Mouse (Mus musculus) neural tube, embryonic 11.5 days (tissue): Measurements from ENCODE around the gene Bcor. TPM values are rescaled to one million over a fixed set of nuclear protein-coding genes. Genes with fewer than 3 reads are reported as not detected.

Experiments
- ATAC-seq: fragments of 200-750 bp; cut with Nextera tagmentation; 2 replicates; pipeline ENCODE4 v1.8.0; 2017; ENCODE audit warnings: moderate number of reproducible peaks, mild to moderate bottlenecking, moderate TSS enrichment, moderate library complexity; ENCODE audit not compliant: insufficient read depth, low FRiP score, low TSS enrichment
- DNase-seq: peaks from one replicate; pipeline ENCODE4 v3.0.0-alpha.2; 2015; ENCODE audit warnings: low spot score
- H3K27ac ChIP-seq: fragments of 300-500 bp; sonication (generic); 2 replicates; pipeline ENCODE4 v1.5.1; 2014; ENCODE audit warnings: low read depth, mild to moderate bottlenecking, low read length
- H3K27me3 ChIP-seq: fragments of 300-500 bp; sonication (generic); 2 replicates; pipeline ENCODE4 v1.6.1; 2014; ENCODE audit warnings: mild to moderate bottlenecking, low read length, mixed read lengths; ENCODE audit not compliant: control insufficient read depth, insufficient read depth
- H3K36me3 ChIP-seq: fragments of 300-500 bp; sonication (generic); 2 replicates; pipeline ENCODE4 v1.6.1; 2014; ENCODE audit warnings: mild to moderate bottlenecking, low read length, moderate library complexity, mixed read lengths; ENCODE audit not compliant: control insufficient read depth, insufficient read depth
- H3K4me1 ChIP-seq: fragments of 300-500 bp; sonication (generic); 2 replicates; pipeline ENCODE4 v1.6.1; 2014; ENCODE audit warnings: low read length, mixed read lengths; ENCODE audit not compliant: control insufficient read depth, insufficient read depth
- H3K4me2 ChIP-seq: fragments of 300-500 bp; sonication (generic); 2 replicates; pipeline ENCODE4 v1.6.1; 2014; ENCODE audit warnings: low read depth, mild to moderate bottlenecking, moderate library complexity
- H3K4me3 ChIP-seq: fragments of 300-500 bp; sonication (generic); 2 replicates; pipeline ENCODE4 v1.5.1; 2014; ENCODE audit warnings: low read depth, low read length
- H3K9ac ChIP-seq: fragments of 300-500 bp; sonication (generic); 2 replicates; pipeline ENCODE4 v1.6.1; 2014; ENCODE audit warnings: mild to moderate bottlenecking, low read length
- H3K9me3 ChIP-seq: fragments of 300-500 bp; sonication (generic); 2 replicates; pipeline ENCODE4 v1.6.1; 2016; ENCODE audit warnings: low read length; ENCODE audit not compliant: control insufficient read depth
- WGBS: fragments of 180-500 bp; shearing (Covaris S2); extraction: QIAGEN DNeasy Blood & Tissue Kit; methylation state at CpG from one replicate; pipeline ENCODE4 v1.1.7; 2014; 5-methylcytosine and 5-hydroxymethylcytosine counted together
- polyA plus RNA-seq: library from polyadenylated mRNA; unstranded; fragments of >200 nt; fragmentation: Nextera tagmentation; extraction: Ambion mirVana; gene quantifications from 2 replicates; pipeline ENCODE4 v1.2.1, GENCODE M21; 2014

Gene Bcor
- polyA plus RNA-seq, 1 experiment from 2014 or later = 26.7 TPM

- WGBS = 1% methylated on average over 22 of the region's 22 CpGs
- H3K27me3 ChIP-seq = peaks cover 52% of the 10 kb centered on the region
- DNase-seq (no peak), ATAC-seq (no peak)
- H3K4me1 ChIP-seq = peaks cover 23% of the 10 kb centered on the region
- no peaks in the 10 kb centered on the region for H3K9me3 ChIP-seq
- peak overlapping the region; percentile 54 for H3K9ac ChIP-seq
- H3K27ac ChIP-seq = peak overlapping the region; percentile 73
- peak overlapping the region; percentile 70 for H3K4me2 ChIP-seq
- no peaks in the 10 kb centered on the region for H3K36me3 ChIP-seq
- H3K4me3 ChIP-seq = peak overlapping the region; percentile 59
Measured at GRCm38 (mm10) chrX:12077601-12077980, 82.6 kb downstream of the Bcor start.

DNA sequence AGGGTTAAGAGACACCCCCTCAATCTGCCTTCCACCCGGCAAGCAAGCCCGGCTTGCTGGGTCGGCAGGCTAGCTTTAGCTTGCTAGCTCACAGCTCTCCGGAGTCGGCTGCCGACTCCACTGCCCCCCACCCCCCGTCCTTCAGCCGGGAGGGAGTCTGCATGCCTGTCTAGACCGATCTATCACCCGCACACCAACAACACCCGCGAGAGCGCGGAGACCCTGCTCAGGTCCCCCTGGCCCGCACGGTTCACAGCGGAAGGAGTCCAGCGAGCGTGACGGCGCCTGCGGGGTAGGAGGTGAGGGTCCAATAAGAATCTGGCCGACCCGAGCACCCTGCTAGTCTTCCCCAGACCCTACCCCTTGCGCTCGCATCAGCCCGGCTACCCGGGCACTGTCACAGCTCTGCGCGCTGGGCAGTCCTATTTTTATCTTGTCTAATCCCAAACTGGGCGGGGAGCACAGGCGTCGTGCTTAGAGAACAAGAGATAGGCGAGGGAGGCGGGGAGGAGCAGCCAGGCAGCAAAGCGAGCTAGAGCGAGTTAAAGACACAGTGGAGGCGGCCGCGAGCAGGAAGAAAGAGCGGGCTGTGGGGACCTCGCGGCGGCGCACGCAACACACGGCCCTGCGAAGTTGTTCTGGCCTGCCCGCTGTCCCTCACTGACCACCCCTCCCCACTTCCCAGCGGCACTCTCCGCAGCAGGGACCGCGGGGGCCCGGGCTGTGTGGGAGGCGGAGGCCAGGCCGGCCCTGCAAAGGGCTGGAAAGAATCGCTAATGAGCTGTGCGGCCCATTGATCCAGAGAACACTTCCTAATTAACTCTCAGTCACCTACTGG lies 83.2 kb downstream of the Bcor start:
- Histone ChIP-seq H3K4me1 (peaks cover 28% of the 10 kb centered on the region), H3K27me3 (peaks cover 52% of the 10 kb centered on the region)
- under 1% methylated on average over 54 of the region's 58 CpGs for WGBS

DNA sequence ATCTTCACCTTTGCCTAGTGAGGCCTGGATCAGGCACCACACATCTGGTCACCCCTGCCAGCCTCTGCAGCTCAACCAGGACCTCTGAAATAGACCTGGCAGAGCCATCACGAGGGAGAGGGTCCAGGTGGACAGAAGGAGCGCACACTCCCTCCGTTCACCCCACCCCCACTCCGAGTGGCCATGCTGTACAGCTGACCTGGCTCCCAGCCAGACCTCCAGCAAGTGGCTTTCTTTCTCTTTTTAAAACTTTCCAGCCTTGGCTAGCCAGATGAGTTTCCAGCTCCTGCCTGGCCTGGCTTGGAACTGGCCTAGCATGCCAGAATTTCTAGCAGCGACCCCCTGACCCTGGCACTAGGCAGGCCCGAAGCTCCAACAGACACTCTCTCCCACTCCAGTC lies 87.4 kb downstream of the Bcor start:
- ATAC-seq = no peak
- H3K9me3 ChIP-seq = no peaks in the 10 kb centered on the region
- peaks cover 34% of the 10 kb centered on the region for H3K27me3 ChIP-seq
- H3K36me3 ChIP-seq = no peaks in the 10 kb centered on the region
- H3K9ac ChIP-seq = no peak overlapping the region
- H3K4me1 ChIP-seq = peaks cover 51% of the 10 kb centered on the region
- H3K4me2 ChIP-seq = no peak overlapping the region
- DNase-seq = no peak
- 30% methylated on average over 6 of the region's 6 CpGs for WGBS
- H3K27ac ChIP-seq = no peak overlapping the region
- no peak overlapping the region for H3K4me3 ChIP-seq

More for the DNA sequence above, 83.2 kb downstream of the Bcor start:
- H3K9ac ChIP-seq = peak overlapping the region; percentile 54
- ATAC-seq = peak; percentile 43
- H3K4me3 ChIP-seq = peak overlapping the region; percentile 59
- H3K27ac ChIP-seq = peak overlapping the region; percentile 73
- no peaks in the 10 kb centered on the region for H3K36me3 ChIP-seq
- H3K9me3 ChIP-seq = no peaks in the 10 kb centered on the region
- peak; percentile 64 for DNase-seq
- peak overlapping the region; percentile 70 for H3K4me2 ChIP-seq

DNA sequence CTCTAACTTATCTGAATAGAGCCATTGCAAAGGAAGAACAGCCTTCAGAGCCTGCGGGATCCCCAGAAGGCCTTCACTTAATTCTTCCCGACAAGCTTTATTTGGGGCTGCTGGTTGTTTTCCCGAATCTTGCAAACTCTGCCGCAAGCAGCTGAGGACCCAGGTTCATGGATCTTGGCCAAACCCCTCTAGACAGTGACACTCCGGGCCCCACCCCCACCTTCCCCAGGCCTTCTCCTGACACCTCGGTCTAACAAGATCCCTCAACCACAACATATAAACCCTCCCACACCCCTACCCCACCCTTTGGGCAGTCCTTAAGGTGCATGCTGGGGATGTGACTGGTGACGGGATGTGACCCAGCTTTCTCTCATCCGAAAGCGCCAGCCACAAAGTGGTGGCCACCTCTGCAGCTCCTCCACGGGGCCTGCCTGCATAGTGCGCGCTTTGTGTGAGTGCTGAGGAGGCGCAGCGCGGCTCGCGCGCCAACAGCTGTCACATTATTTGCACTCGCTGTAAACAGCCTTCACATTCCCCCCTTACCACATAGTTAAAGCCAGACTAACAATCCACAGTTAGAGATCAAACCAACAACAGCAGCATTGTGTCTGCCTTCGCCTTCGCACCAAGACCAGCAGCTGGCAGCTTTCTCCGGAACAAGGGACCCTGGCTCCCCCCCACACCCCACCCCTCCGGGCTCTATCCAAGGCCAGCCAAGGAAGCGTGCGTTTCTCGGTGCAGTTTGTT lies 91.0 kb downstream of the Bcor start:
- DNase-seq (peak; percentile 65), ATAC-seq (peak; percentile 75)
- no peaks in the 10 kb centered on the region for H3K36me3 ChIP-seq
- no peaks in the 10 kb centered on the region for H3K9me3 ChIP-seq
- H3K9ac ChIP-seq = no peak overlapping the region; the same call in 1 of the 2 replicates
- H3K27me3 ChIP-seq = peaks cover 21% of the 10 kb centered on the region
- H3K27ac ChIP-seq = 0 out of 2 replicates have a peak overlapping the region, but pooled peaks have one; percentile 27
- H3K4me1 ChIP-seq = peaks cover 59% of the 10 kb centered on the region
- 3% methylated on average over 26 of the region's 26 CpGs for WGBS
- no peak overlapping the region for H3K4me3 ChIP-seq
- peak overlapping the region; percentile 32 for H3K4me2 ChIP-seq

GRCm38 (mm10) chrX:12067851-12068510 lies 92.2 kb downstream of the Bcor start:
- H3K27ac ChIP-seq = no peak overlapping the region
- H3K4me1 ChIP-seq = peaks cover 62% of the 10 kb centered on the region
- WGBS = 11% methylated on average over 18 of the region's 18 CpGs
- no peak for DNase-seq
- H3K36me3 ChIP-seq = no peaks in the 10 kb centered on the region
- peaks cover 21% of the 10 kb centered on the region for H3K27me3 ChIP-seq
- H3K4me2 ChIP-seq = no peak overlapping the region
- no peak for ATAC-seq
- no peak overlapping the region for H3K9ac ChIP-seq
- H3K4me3 ChIP-seq = no peak overlapping the region
- no peaks in the 10 kb centered on the region for H3K9me3 ChIP-seq

- 6% methylated on average over 6 of the region's 6 CpGs for WGBS
- Histone ChIP-seq H3K27ac (no peak overlapping the region), H3K27me3 (peaks cover 23% of the 10 kb centered on the region), H3K4me1 (peaks cover 63% of the 10 kb centered on the region), H3K4me3 (no peak overlapping the region), H3K9ac (0 out of 2 replicates have a peak overlapping the region, but pooled peaks have one; percentile 18), H3K9me3 (no peaks in the 10 kb centered on the region), H3K4me2 (no peak overlapping the region), H3K36me3 (no peaks in the 10 kb centered on the region)
- DNase-seq (no peak), ATAC-seq (no peak)
Measured at GRCm38 (mm10) chrX:12067031-12067430, 93.1 kb downstream of the Bcor start.

- no peak overlapping the region for H3K4me2 ChIP-seq
- no peak overlapping the region for H3K9ac ChIP-seq
- peaks cover 63% of the 10 kb centered on the region for H3K4me1 ChIP-seq
- H3K36me3 ChIP-seq = no peaks in the 10 kb centered on the region
- peaks cover 24% of the 10 kb centered on the region for H3K27me3 ChIP-seq
- ATAC-seq (no peak), DNase-seq (no peak)
- H3K4me3 ChIP-seq = no peak overlapping the region
- no peaks in the 10 kb centered on the region for H3K9me3 ChIP-seq
- H3K27ac ChIP-seq = no peak overlapping the region
- 39% methylated on average over 9 of the region's 9 CpGs for WGBS
Measured at GRCm38 (mm10) chrX:12065782-12066181, 94.4 kb downstream of the Bcor start.

- no peaks in the 10 kb centered on the region for H3K9me3 ChIP-seq
- H3K27me3 ChIP-seq = peaks cover 19% of the 10 kb centered on the region
- DNase-seq = no peak
- ATAC-seq = peak; percentile 38; the same call in 1 of the 2 replicates
- no peak overlapping the region for H3K4me2 ChIP-seq
- WGBS = 17% methylated on average over 6 of the region's 6 CpGs
- H3K4me3 ChIP-seq = no peak overlapping the region
- peak overlapping the region; percentile 72 for H3K27ac ChIP-seq
- H3K36me3 ChIP-seq = no peaks in the 10 kb centered on the region
- no peak overlapping the region for H3K9ac ChIP-seq
- peaks cover 44% of the 10 kb centered on the region for H3K4me1 ChIP-seq
Measured at GRCm38 (mm10) chrX:12062932-12063260, 97.3 kb downstream of the Bcor start.
